Mouse (Mus musculus): ENCODE data around the gene Rbp2.
A peak's percentile ranks its signal among the peaks of the same experiment; 100 is the strongest.

The Rbp2 gene

GRCm38 (mm10) chr9:98538017-98538712, 52.2 kb downstream of the Rbp2 start:
- Histone ChIP-seq H3K27me3 (ENCODE audit: control insufficient read depth, insufficient read depth, low read length, poor library complexity, severe bottlenecking) (no peaks in the 10 kb centered on the region), H3K36me3 (ENCODE audit: control insufficient read depth, insufficient read depth, low read length, poor library complexity, severe bottlenecking) (no peaks in the 10 kb centered on the region)
- no peak for DNase-seq (ENCODE audit: low read depth, low spot score)

- no peaks in the 10 kb centered on the region for H3K27me3 ChIP-seq (ENCODE audit: control insufficient read depth, insufficient read depth, low read length, poor library complexity, severe bottlenecking)
- peak; percentile 53 for DNase-seq (ENCODE audit: low read depth, low spot score)
- no peaks in the 10 kb centered on the region for H3K36me3 ChIP-seq (ENCODE audit: control insufficient read depth, insufficient read depth, low read length, poor library complexity, severe bottlenecking)
Observed at GRCm38 (mm10) chr9:98538713-98539360, 52.9 kb downstream of the Rbp2 start.

- H3K27me3 ChIP-seq (ENCODE audit: control insufficient read depth, insufficient read depth, low read length, poor library complexity, severe bottlenecking) = no peaks in the 10 kb centered on the region
- no peak for DNase-seq (ENCODE audit: low read depth, low spot score)
- no peaks in the 10 kb centered on the region for H3K36me3 ChIP-seq (ENCODE audit: control insufficient read depth, insufficient read depth, low read length, poor library complexity, severe bottlenecking)
Observed at GRCm38 (mm10) chr9:98544042-98544441, 58.1 kb downstream of the Rbp2 start.

Measured in splenic B cell, adult 2 months (primary cell).